Mouse (Mus musculus) heart, embryonic 14.5 days (tissue): ENCODE data around the gene Mllt10. TPM values are rescaled to one million over a fixed set of nuclear protein-coding genes. Genes with fewer than 3 reads are reported as not detected.

ENCODE experiments used
- ATAC-seq: fragments of 200-750 bp; cut with Nextera tagmentation; 2 replicates; pipeline ENCODE4 v1.8.0; 2017; ENCODE audit warnings: low read depth, moderate TSS enrichment; ENCODE audit not compliant: insufficient number of reproducible peaks, insufficient read depth, low FRiP score
- H3K27ac ChIP-seq, 2 experiments: fragments of 200-500 bp in 1 of 2; fragments of 300-500 bp in 1 of 2; sonication (generic) in 1 of 2; replicated peaks in 1 of 2; 2 replicates each; pipeline ENCODE4 v1.5.1; 2012 to 2014; ENCODE audit warnings: low read depth in 2 of 2, low read length in 2 of 2, control low read depth in 1 of 2, mild to moderate bottlenecking in 1 of 2, mixed read lengths in 1 of 2; ENCODE audit not compliant: control insufficient read depth in 1 of 2, insufficient read depth in 1 of 2
- H3K27me3 ChIP-seq: fragments of 300-500 bp; sonication (generic); 2 replicates; pipeline ENCODE4 v1.6.1; 2014; ENCODE audit warnings: mild to moderate bottlenecking, low read length, control low read depth; ENCODE audit not compliant: control insufficient read depth, insufficient read depth
- H3K36me3 ChIP-seq: fragments of 300-500 bp; sonication (generic); 2 replicates; pipeline ENCODE4 v1.6.1; 2014; ENCODE audit warnings: mild to moderate bottlenecking, control low read depth, low read length, mixed read lengths; ENCODE audit not compliant: control insufficient read depth, insufficient read depth
- H3K4me1 ChIP-seq, 2 experiments: fragments of 200-500 bp in 1 of 2; fragments of 300-500 bp in 1 of 2; sonication (generic) in 1 of 2; 2 replicates each; pipeline ENCODE4 v1.6.1; 2012 to 2014; ENCODE audit warnings: low read length in 2 of 2, control low read depth in 1 of 2, mixed read lengths in 1 of 2; ENCODE audit not compliant: control insufficient read depth in 2 of 2, insufficient read depth in 2 of 2
- H3K4me2 ChIP-seq: fragments of 300-500 bp; sonication (generic); 2 replicates; pipeline ENCODE4 v1.6.1; 2014; ENCODE audit warnings: mild to moderate bottlenecking, low read length
- H3K4me3 ChIP-seq, 2 experiments: fragments of 200-500 bp in 1 of 2; fragments of 300-500 bp in 1 of 2; sonication (generic) in 1 of 2; 2 replicates each; pipeline ENCODE4 v1.5.1; 2012 to 2014; ENCODE audit warnings: low read length in 2 of 2, mild to moderate bottlenecking in 2 of 2, control low read depth in 1 of 2, low read depth in 1 of 2, moderate library complexity in 1 of 2; ENCODE audit not compliant: control insufficient read depth in 1 of 2, insufficient read depth in 1 of 2
- H3K9ac ChIP-seq: fragments of 300-500 bp; sonication (generic); 2 replicates; pipeline ENCODE4 v1.6.1; 2014; ENCODE audit warnings: mild to moderate bottlenecking, low read length
- H3K9me3 ChIP-seq: fragments of 300-500 bp; sonication (generic); 2 replicates; pipeline ENCODE4 v1.6.1; 2016; ENCODE audit warnings: low read length, control low read depth; ENCODE audit not compliant: control insufficient read depth
- WGBS: fragments of 180-500 bp; shearing (Covaris S2); extraction: QIAGEN DNeasy Blood & Tissue Kit; methylation state at CpG from one replicate; pipeline ENCODE4 v1.1.7; 2014; 5-methylcytosine and 5-hydroxymethylcytosine counted together
- polyA plus RNA-seq: library from polyadenylated mRNA; unstranded; fragments of >200 nt; fragmentation: Nextera tagmentation; extraction: Ambion mirVana; gene quantifications from 2 replicates; pipeline ENCODE4 v1.2.1, GENCODE M21; 2014

Mllt10 gene
- polyA plus RNA-seq, 1 experiment from 2014 or later: 27.1 TPM

DNA sequence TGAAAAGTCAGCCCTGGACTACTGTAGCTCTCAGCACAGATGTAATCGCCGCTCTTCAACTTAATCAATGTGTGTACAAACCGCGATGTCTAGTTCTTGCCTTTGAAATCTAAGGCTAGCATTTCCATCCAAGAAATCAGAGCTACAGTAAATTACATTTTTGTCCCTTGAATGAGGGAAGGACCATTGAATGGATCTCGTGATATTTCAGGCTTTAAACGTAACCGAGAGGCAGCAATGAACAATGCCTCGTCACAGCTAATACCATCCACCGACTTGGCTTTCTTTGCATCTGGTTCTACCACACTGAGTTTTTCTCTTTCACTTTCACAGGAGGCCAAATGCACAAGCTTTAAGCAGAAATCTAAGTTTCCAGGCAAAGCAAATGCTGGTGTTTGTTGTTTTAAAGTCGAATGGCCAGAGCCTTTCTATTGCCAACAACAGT, 4.5 kb upstream of the Mllt10 start:
- 9% methylated on average over 10 of the region's 10 CpGs for WGBS
- H3K4me2 ChIP-seq: peak overlapping the region; percentile 94
- H3K9me3 ChIP-seq: no peaks in the 10 kb centered on the region
- H3K27ac ChIP-seq: peak overlapping the region; percentile 76 to 99
- peaks cover 9 to 15% of the 10 kb centered on the region in 2 experiments; a peak in 3 of 4 replicates for H3K4me1 ChIP-seq
- H3K9ac ChIP-seq: peak overlapping the region; percentile 99
- ATAC-seq: no peak
- peak overlapping the region; percentile 26 to 89; a peak in 3 of 4 replicates for H3K4me3 ChIP-seq
- H3K36me3 ChIP-seq: no peaks in the 10 kb centered on the region
- no peaks in the 10 kb centered on the region for H3K27me3 ChIP-seq

DNA sequence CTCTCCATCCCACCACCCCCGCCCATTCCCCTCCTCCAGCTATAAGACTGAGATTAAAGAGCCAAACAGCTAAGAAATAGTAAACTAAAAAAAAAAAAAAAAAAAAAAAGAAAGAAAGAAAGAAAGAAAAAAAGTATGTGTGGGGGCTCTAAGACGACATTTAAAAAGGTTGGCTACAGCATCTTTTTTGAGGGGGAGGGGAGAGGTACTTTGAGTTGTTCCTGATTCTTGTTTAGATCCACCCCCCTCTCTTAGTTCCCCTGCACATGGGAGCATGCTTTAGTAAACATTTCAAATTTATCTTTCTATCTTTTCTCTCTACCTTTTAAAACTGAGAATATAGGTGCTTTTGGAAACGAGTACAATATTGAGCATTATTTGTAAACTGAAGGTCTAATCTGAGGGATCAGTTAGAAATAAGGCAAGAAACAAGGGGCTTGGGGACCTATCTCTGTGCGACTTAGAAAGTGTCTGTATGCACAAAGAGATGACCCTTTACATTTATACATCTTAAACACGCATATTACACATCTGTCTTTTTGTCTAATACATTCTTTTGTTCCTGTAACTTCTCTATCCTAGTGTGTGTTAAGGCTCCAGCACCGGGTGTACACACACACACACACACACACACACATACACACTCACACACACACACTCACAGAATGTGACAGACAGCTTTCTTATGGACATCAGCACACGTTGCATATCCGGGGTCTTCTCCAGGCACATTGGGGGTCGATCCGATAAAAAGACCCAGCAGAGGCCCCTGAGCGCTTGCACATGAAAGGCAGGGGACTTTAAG, 3.8 kb upstream of the Mllt10 start:
- 38% methylated on average over 11 of the region's 11 CpGs for WGBS
- peak overlapping the region; percentile 99 for H3K9ac ChIP-seq
- peak overlapping the region; percentile 76 to 99; a peak in 2 of 4 replicates for H3K27ac ChIP-seq

DNA sequence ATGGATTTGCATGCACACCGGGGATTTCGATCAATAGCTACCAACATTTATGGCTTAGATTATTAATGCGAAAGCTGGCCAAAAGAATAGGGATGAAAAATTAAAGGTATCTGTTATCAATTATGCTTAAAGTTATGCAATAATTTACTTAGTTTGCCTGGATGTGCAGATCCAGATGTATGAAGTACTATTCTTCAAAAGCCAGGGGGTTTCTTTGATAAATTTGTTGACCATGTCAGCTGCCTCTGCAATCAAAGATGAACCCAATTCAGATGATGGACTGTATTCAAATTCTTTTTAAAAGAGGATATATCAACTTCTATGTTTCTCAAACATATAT, 3.2 kb upstream of the Mllt10 start:
- H3K4me1 ChIP-seq: peaks cover 9 to 15% of the 10 kb centered on the region in 2 experiments; a peak in 3 of 4 replicates
- no peaks in the 10 kb centered on the region for H3K9me3 ChIP-seq
- H3K9ac ChIP-seq: no peak overlapping the region
- no peak overlapping the region for H3K27ac ChIP-seq
- 76% methylated on average over 3 of the region's 3 CpGs for WGBS
- no peak for ATAC-seq
- H3K4me2 ChIP-seq: peak overlapping the region; percentile 94; the same call in 1 of the 2 replicates
- H3K27me3 ChIP-seq: no peaks in the 10 kb centered on the region
- no peak overlapping the region for H3K4me3 ChIP-seq
- H3K36me3 ChIP-seq: no peaks in the 10 kb centered on the region

More for the DNA sequence above, 3.8 kb upstream of the Mllt10 start:
- Histone ChIP-seq H3K27me3 (no peaks in the 10 kb centered on the region), H3K36me3 (no peaks in the 10 kb centered on the region), H3K9me3 (no peaks in the 10 kb centered on the region), H3K4me1 (peaks cover 9 to 15% of the 10 kb centered on the region in 2 experiments; a peak in 3 of 4 replicates), H3K4me3 (peak overlapping the region in 1 of 2 experiments; percentile 89; a peak in 3 of 4 replicates), H3K4me2 (peak overlapping the region; percentile 94)
- ATAC-seq: no peak

DNA sequence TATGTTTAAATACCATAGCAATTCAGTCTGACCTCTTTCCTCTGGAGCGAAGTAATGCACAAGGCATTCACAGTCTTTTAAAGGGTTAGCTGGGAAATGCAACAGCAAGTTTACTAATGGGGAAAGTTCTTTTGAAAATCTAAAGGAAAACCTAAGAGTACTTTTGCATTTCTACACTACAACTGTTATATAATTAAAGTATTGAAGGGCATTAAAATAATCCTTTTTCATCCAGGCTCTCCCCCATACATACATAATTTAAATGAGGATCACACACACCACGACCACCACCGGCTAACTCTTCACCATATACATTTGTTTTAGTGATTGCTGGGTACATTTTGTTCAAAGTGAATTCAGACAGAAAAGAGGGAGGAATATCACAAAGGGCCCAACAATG, 2.5 kb upstream of the Mllt10 start:
- Histone ChIP-seq H3K4me3 (no peak overlapping the region), H3K27ac (no peak overlapping the region), H3K9ac (no peak overlapping the region), H3K9me3 (no peaks in the 10 kb centered on the region), H3K27me3 (no peaks in the 10 kb centered on the region), H3K4me2 (no peak overlapping the region), H3K36me3 (no peaks in the 10 kb centered on the region), H3K4me1 (peaks cover 9 to 15% of the 10 kb centered on the region in 2 experiments; a peak in 3 of 4 replicates)
- 88% methylated on average over 3 of the region's 3 CpGs for WGBS
- no peak for ATAC-seq

DNA sequence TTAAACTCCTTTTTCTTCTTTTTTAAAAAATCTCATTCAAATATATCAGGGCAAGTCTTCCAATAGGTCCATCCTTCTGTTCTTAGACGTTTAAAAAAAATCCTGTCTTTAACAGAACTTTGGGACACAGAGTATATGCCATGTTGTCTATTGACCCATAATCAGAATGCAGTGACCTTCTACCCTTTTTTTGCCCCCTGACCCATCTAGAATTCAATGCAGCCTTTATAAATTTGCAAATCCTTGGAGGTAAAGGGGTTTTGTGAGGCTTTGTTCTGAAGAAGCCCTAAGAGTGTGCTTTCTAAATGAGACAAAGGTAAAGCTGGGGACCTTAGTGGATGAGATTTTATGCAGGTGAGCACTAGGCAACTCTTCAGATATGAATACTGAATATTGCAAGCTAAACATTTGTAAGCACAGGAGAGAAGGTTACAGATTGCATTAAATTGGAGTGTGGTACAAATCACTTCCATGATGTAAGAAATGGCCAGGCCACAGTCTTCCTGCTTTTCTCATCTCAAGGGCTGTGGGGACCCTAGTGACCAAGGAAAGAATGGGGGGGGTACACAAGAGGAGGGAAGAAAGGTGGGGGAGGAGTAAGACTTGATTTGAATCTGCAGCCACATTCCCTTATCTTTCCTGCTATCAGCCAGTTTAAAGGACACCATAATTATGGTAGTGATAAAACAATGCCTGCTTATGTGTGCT, 1.6 kb upstream of the Mllt10 start:
- no peak overlapping the region for H3K4me3 ChIP-seq
- 66% methylated on average over 1 of the region's 1 CpGs for WGBS
- H3K9me3 ChIP-seq: no peaks in the 10 kb centered on the region
- H3K4me1 ChIP-seq: peaks cover 9 to 17% of the 10 kb centered on the region in 2 experiments; a peak in 3 of 4 replicates
- H3K27me3 ChIP-seq: no peaks in the 10 kb centered on the region
- 0 out of 2 replicates have a peak overlapping the region, but pooled peaks have one; percentile 82 for H3K4me2 ChIP-seq
- no peaks in the 10 kb centered on the region for H3K36me3 ChIP-seq
- 0 out of 4 replicates have a peak overlapping the region, but pooled peaks of 1 of the 2 experiments have one; percentile 51 for H3K27ac ChIP-seq
- no peak overlapping the region for H3K9ac ChIP-seq
- no peak for ATAC-seq

DNA sequence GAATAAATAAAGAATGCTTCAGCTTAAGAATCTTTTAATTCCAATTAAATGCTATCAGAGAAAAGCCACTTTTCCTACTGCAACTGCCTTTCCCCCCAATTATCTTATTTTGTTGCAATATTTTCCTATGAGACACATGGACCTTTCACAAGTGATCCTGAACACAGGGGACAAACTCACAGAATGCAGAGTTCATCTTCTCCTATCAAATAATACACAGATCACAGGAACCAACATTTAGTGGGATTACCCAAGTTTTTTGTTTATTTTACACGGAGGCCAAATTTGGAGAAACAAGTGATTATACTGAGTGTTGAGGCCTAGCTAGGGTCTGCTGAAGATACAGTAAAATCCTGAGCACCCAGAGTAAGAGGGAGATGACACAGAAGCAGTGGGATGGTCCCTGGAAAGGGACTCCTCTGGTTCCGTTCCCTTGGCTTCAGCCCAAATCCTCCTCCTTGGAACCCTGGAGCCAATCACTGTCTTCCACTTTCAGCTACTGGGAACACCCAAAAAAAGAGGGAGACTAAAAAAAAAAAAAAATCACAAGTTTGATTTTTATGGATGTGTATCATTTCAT, 996 bp upstream of the Mllt10 start:
- Histone ChIP-seq H3K4me3 (no peak overlapping the region), H3K4me2 (peak overlapping the region; percentile 82), H3K9me3 (no peaks in the 10 kb centered on the region), H3K4me1 (peaks cover 9 to 22% of the 10 kb centered on the region in 2 experiments; a peak in 3 of 4 replicates), H3K36me3 (no peaks in the 10 kb centered on the region), H3K9ac (peak overlapping the region; percentile 14; the same call in 1 of the 2 replicates), H3K27me3 (no peaks in the 10 kb centered on the region), H3K27ac (peak overlapping the region; percentile 22 to 51; a peak in 1 of 4 replicates)
- ATAC-seq: no peak
- WGBS: 19% methylated on average over 2 of the region's 2 CpGs
